Mouse (Mus musculus) spleen, adult 12 weeks (tissue): Measurements from ENCODE around the gene Serp2.

Source experiments
- DNase-seq: peaks from one replicate; pipeline ENCODE4 v3.0.0; 2022; ENCODE audit warnings: low spot score

Serp2 gene

GRCm38 (mm10) chr14:76556852-76557208 is at the start of gene Serp2:
Gene Serp2 (minus strand): TSS chr14:76556889.
- DNase-seq = no peak

- no peak for DNase-seq
Measured at GRCm38 (mm10) chr14:76605931-76606534, 49.3 kb upstream of the Serp2 start.

GRCm38 (mm10) chr14:76604012-76604411 is 47.3 kb upstream of the Serp2 start:
- no peak for DNase-seq

- no peak for DNase-seq
Measured at GRCm38 (mm10) chr14:76601654-76602053, 45.0 kb upstream of the Serp2 start.

- no peak for DNase-seq
Measured at GRCm38 (mm10) chr14:76600391-76600790, 43.7 kb upstream of the Serp2 start.

GRCm38 (mm10) chr14:76599706-76600105 is 43.0 kb upstream of the Serp2 start:
- DNase-seq = no peak

- DNase-seq = no peak
Measured at GRCm38 (mm10) chr14:76598518-76599216, 42.0 kb upstream of the Serp2 start.

- no peak for DNase-seq
Measured at GRCm38 (mm10) chr14:76597751-76598150, 41.1 kb upstream of the Serp2 start.

- no peak for DNase-seq
Measured at GRCm38 (mm10) chr14:76595048-76595859, 38.6 kb upstream of the Serp2 start.

- no peak for DNase-seq
Measured at GRCm38 (mm10) chr14:76594351-76594885, 37.7 kb upstream of the Serp2 start.

- DNase-seq = no peak
Measured at GRCm38 (mm10) chr14:76593630-76594193, 37.0 kb upstream of the Serp2 start.

GRCm38 (mm10) chr14:76592721-76593120 is 36.0 kb upstream of the Serp2 start:
- DNase-seq = no peak

GRCm38 (mm10) chr14:76592090-76592489 is 35.4 kb upstream of the Serp2 start:
- DNase-seq = no peak

- no peak for DNase-seq
Measured at GRCm38 (mm10) chr14:76590134-76590533, 33.4 kb upstream of the Serp2 start.

- no peak for DNase-seq
Measured at GRCm38 (mm10) chr14:76589671-76590070, 33.0 kb upstream of the Serp2 start.

GRCm38 (mm10) chr14:76585831-76586405 is 29.2 kb upstream of the Serp2 start:
- no peak for DNase-seq

- no peak for DNase-seq
Measured at GRCm38 (mm10) chr14:76583985-76584384, 27.3 kb upstream of the Serp2 start.

- DNase-seq = no peak
Measured at GRCm38 (mm10) chr14:76581974-76582922, 25.6 kb upstream of the Serp2 start.

- DNase-seq = no peak
Measured at GRCm38 (mm10) chr14:76579660-76580061, 23.0 kb upstream of the Serp2 start.

GRCm38 (mm10) chr14:76577840-76578239 is 21.2 kb upstream of the Serp2 start:
- DNase-seq = no peak

- DNase-seq = no peak
Measured at GRCm38 (mm10) chr14:76570292-76570691, 13.6 kb upstream of the Serp2 start.
